Mouse (Mus musculus) CH12.LX (cell line): ENCODE results near the gene Kcnj1. TPM values are rescaled to one million over a fixed set of nuclear protein-coding genes. Genes with fewer than 3 reads are reported as not detected.
A peak's percentile ranks its signal among the peaks of the same experiment; 100 is the strongest.

ENCODE experiments used
- DNase-seq: peaks from one replicate; pipeline ENCODE4 v3.0.0-alpha.2; 2013; ENCODE audit errors: extremely low read depth
- H3K27ac ChIP-seq: 2 replicates; pipeline ENCODE4 v1.5.1; 2012; ENCODE audit warnings: low read depth, mild to moderate bottlenecking, control low read depth, moderate library complexity; ENCODE audit not compliant: insufficient read depth
- H3K27me3 ChIP-seq: replicated peaks from 2 replicates; pipeline ENCODE3; 2012; ENCODE audit warnings: inconsistent platforms
- H3K36me3 ChIP-seq, 2 experiments: replicated peaks in 1 of 2; 2 replicates each; pipeline versions ENCODE3 to v1.6.1; 2012; ENCODE audit warnings: inconsistent platforms in 1 of 2, low read length in 1 of 2, mild to moderate bottlenecking in 1 of 2, mixed read lengths in 1 of 2, moderate library complexity in 1 of 2; ENCODE audit not compliant: control insufficient read depth in 1 of 2, insufficient read depth in 1 of 2
- H3K4me1 ChIP-seq, 2 experiments: 2 replicates each; pipeline ENCODE4 v1.6.1; 2012; ENCODE audit warnings: inconsistent platforms in 1 of 2, moderate library complexity in 1 of 2; ENCODE audit not compliant: insufficient read depth in 2 of 2, control insufficient read depth in 1 of 2
- H3K4me2 ChIP-seq: 2 replicates; pipeline ENCODE4 v1.6.1; 2012; ENCODE audit warnings: low read depth, mild to moderate bottlenecking, control low read depth; ENCODE audit not compliant: poor library complexity, insufficient read depth, severe bottlenecking
- H3K4me3 ChIP-seq, 3 experiments: fragments of 150-350 bp in 1 of 3; sonication (generic) in 1 of 3; replicated peaks in 1 of 3; 2 replicates each; pipeline versions ENCODE3 to v1.5.1; 2011 to 2012; ENCODE audit warnings: low read depth in 2 of 3, low read length in 2 of 3, mild to moderate bottlenecking in 2 of 3, moderate library complexity in 2 of 3, control low read depth in 1 of 3, improper control_type of control experiment in 1 of 3, inconsistent platforms in 1 of 3, mixed read lengths in 1 of 3; ENCODE audit not compliant: poor library complexity in 1 of 3
- H3K79me2 ChIP-seq: replicated peaks from 2 replicates; pipeline ENCODE4 v1.6.1; 2012; ENCODE audit warnings: mild to moderate bottlenecking, moderate library complexity; ENCODE audit not compliant: control insufficient read depth, poor library complexity, insufficient read depth, severe bottlenecking; ENCODE audit errors: extremely low read depth
- H3K9ac ChIP-seq: 2 replicates; pipeline ENCODE4 v1.6.1; 2012; ENCODE audit warnings: low read depth, mild to moderate bottlenecking, control low read depth, moderate library complexity; ENCODE audit not compliant: insufficient read depth
- H3K9me3 ChIP-seq: replicated peaks from 2 replicates; pipeline ENCODE3; 2012; ENCODE audit warnings: low read length, inconsistent platforms, mixed read lengths
- BHLHE40 ChIP-seq: IDR thresholded peaks from 2 replicates; pipeline ENCODE4 v1.6.1; 2011; ENCODE audit warnings: mild to moderate bottlenecking, low read depth, low read length, improper control_type of control experiment
- CHD1 ChIP-seq: IDR thresholded peaks from 2 replicates; pipeline ENCODE4 v1.6.1; 2012; ENCODE audit warnings: low read depth, low read length, improper control_type of control experiment, inconsistent platforms
- CHD2 ChIP-seq: IDR thresholded peaks from 2 replicates; pipeline ENCODE4 v1.6.1; 2011; ENCODE audit warnings: low read length, improper control_type of control experiment
- CTCF ChIP-seq, 2 experiments: IDR thresholded peaks in 1 of 2; conservative IDR thresholded peaks in 1 of 2; 2 replicates each; pipeline ENCODE4 v1.5.1; 2011 to 2012; ENCODE audit warnings: low read depth in 2 of 2, low read length in 2 of 2, improper control_type of control experiment in 1 of 2, inconsistent platforms in 1 of 2, mild to moderate bottlenecking in 1 of 2, moderate library complexity in 1 of 2
- E2F4 ChIP-seq: IDR thresholded peaks from 2 replicates; pipeline ENCODE4 v1.6.1; 2011; ENCODE audit warnings: low read depth, low read length, improper control_type of control experiment; ENCODE audit not compliant: insufficient replicate concordance
- ELF1 ChIP-seq: IDR thresholded peaks from 2 replicates; pipeline ENCODE4 v1.6.1; 2014; ENCODE audit warnings: low read depth, mild to moderate bottlenecking, inconsistent platforms, low read length, improper control_type of control experiment
- EP300 ChIP-seq: IDR thresholded peaks from 2 replicates; pipeline ENCODE4 v1.6.1; 2011; ENCODE audit warnings: low read length, improper control_type of control experiment
- ETS1 ChIP-seq: conservative IDR thresholded peaks from 2 replicates; pipeline ENCODE4 v1.6.1; 2012; ENCODE audit warnings: low read depth, mild to moderate bottlenecking, inconsistent platforms, low read length, improper control_type of control experiment, moderate library complexity
- GABPA ChIP-seq: IDR thresholded peaks from 2 replicates; pipeline ENCODE4 v1.6.1; 2012; ENCODE audit warnings: low read depth, low read length, improper control_type of control experiment, inconsistent platforms; ENCODE audit not compliant: insufficient replicate concordance
- HCFC1 ChIP-seq: IDR thresholded peaks from 2 replicates; pipeline ENCODE4 v1.6.1; 2012; ENCODE audit warnings: low read depth, mild to moderate bottlenecking, inconsistent platforms, low read length, improper control_type of control experiment
- IRF4 ChIP-seq: IDR thresholded peaks from 2 replicates; pipeline ENCODE4 v1.6.1; 2014; ENCODE audit warnings: low read depth, mild to moderate bottlenecking, inconsistent platforms, low read length, improper control_type of control experiment
- JUND ChIP-seq: conservative IDR thresholded peaks from 2 replicates; pipeline ENCODE4 v1.6.1; 2011; ENCODE audit warnings: low read depth, low read length, improper control_type of control experiment
- KAT2A ChIP-seq: IDR thresholded peaks from 2 replicates; pipeline ENCODE4 v1.6.1; 2012; ENCODE audit warnings: low read length, improper control_type of control experiment, inconsistent platforms; ENCODE audit not compliant: insufficient replicate concordance
- MAFK ChIP-seq: IDR thresholded peaks from 2 replicates; pipeline ENCODE4 v1.6.1; 2011; ENCODE audit warnings: low read length, improper control_type of control experiment; ENCODE audit not compliant: insufficient replicate concordance
- MAX ChIP-seq: IDR thresholded peaks from 2 replicates; pipeline ENCODE4 v1.6.1; 2011; ENCODE audit warnings: low read length, improper control_type of control experiment
- MAZ ChIP-seq: IDR thresholded peaks from 2 replicates; pipeline ENCODE4 v1.6.1; 2012; ENCODE audit warnings: low read depth, mild to moderate bottlenecking, inconsistent platforms, low read length, improper control_type of control experiment, moderate library complexity
- MEF2A ChIP-seq: IDR thresholded peaks from 2 replicates; pipeline ENCODE4 v1.6.1; 2014; ENCODE audit warnings: low read depth, mild to moderate bottlenecking, inconsistent platforms, low read length, improper control_type of control experiment, borderline replicate concordance
- MXI1 ChIP-seq: IDR thresholded peaks from 2 replicates; pipeline ENCODE4 v1.6.1; 2011; ENCODE audit warnings: mild to moderate bottlenecking, low read depth, low read length, improper control_type of control experiment
- MYC ChIP-seq: IDR thresholded peaks from 2 replicates; pipeline ENCODE4 v1.6.1; 2011; ENCODE audit warnings: low read depth, mild to moderate bottlenecking, improper control_type of control experiment, low read length
- NELFE ChIP-seq: IDR thresholded peaks from 2 replicates; pipeline ENCODE4 v1.6.1; 2011; ENCODE audit warnings: low read depth, low read length, improper control_type of control experiment
- NRF1 ChIP-seq: IDR thresholded peaks from 2 replicates; pipeline ENCODE4 v1.6.1; 2014; ENCODE audit warnings: low read depth, mild to moderate bottlenecking, inconsistent platforms, low read length, improper control_type of control experiment, moderate library complexity
- PAX5 ChIP-seq: IDR thresholded peaks from 2 replicates; pipeline ENCODE4 v1.6.1; 2012; ENCODE audit warnings: low read length, inconsistent platforms, mixed read lengths
- POLR2A ChIP-seq: IDR thresholded peaks from 2 replicates; pipeline ENCODE4 v1.6.1; 2011; ENCODE audit warnings: low read depth, mild to moderate bottlenecking, improper control_type of control experiment, low read length
- POLR2AphosphoS2 ChIP-seq: IDR thresholded peaks from 2 replicates; pipeline ENCODE4 v1.6.1; 2011; ENCODE audit warnings: low read depth, low read length, improper control_type of control experiment
- RAD21 ChIP-seq: IDR thresholded peaks from 2 replicates; pipeline ENCODE4 v1.6.1; 2011; ENCODE audit warnings: low read depth, mild to moderate bottlenecking, low read length, improper control_type of control experiment, moderate library complexity
- RCOR1 ChIP-seq: conservative IDR thresholded peaks from 2 replicates; pipeline ENCODE4 v1.6.1; 2012; ENCODE audit warnings: low read depth, mild to moderate bottlenecking, inconsistent platforms, low read length, improper control_type of control experiment
- SIN3A ChIP-seq: IDR thresholded peaks from 2 replicates; pipeline ENCODE4 v1.6.1; 2012; ENCODE audit warnings: low read length, improper control_type of control experiment, inconsistent platforms
- SMC3 ChIP-seq: IDR thresholded peaks from 2 replicates; pipeline ENCODE4 v1.6.1; 2011; ENCODE audit warnings: low read depth, low read length, improper control_type of control experiment
- TBP ChIP-seq: conservative IDR thresholded peaks from 2 replicates; pipeline ENCODE4 v1.6.1; 2011; ENCODE audit warnings: low read depth, low read length, improper control_type of control experiment
- TCF12 ChIP-seq: IDR thresholded peaks from 2 replicates; pipeline ENCODE4 v1.6.1; 2014; ENCODE audit warnings: low read depth, mild to moderate bottlenecking, inconsistent platforms, low read length, improper control_type of control experiment
- USF1 ChIP-seq: IDR thresholded peaks from 2 replicates; pipeline ENCODE4 v1.6.1; 2014; ENCODE audit warnings: low read depth, mild to moderate bottlenecking, inconsistent platforms, low read length, improper control_type of control experiment
- USF2 ChIP-seq: conservative IDR thresholded peaks from 2 replicates; pipeline ENCODE4 v1.6.1; 2011; ENCODE audit warnings: low read depth, low read length, improper control_type of control experiment
- ZC3H11A ChIP-seq: IDR thresholded peaks from 2 replicates; pipeline ENCODE4 v1.6.1; 2012; ENCODE audit warnings: low read depth, mild to moderate bottlenecking, inconsistent platforms, low read length, improper control_type of control experiment
- ZKSCAN1 ChIP-seq: IDR thresholded peaks from 2 replicates; pipeline ENCODE4 v1.6.1; 2012; ENCODE audit warnings: low read depth, inconsistent platforms, low read length, improper control_type of control experiment, borderline replicate concordance
- ZMIZ1 ChIP-seq: IDR thresholded peaks from 2 replicates; pipeline ENCODE4 v1.6.1; 2012; ENCODE audit warnings: low read depth, mild to moderate bottlenecking, inconsistent platforms, low read length, improper control_type of control experiment
- ZNF384 ChIP-seq: IDR thresholded peaks from 2 replicates; pipeline ENCODE4 v1.6.1; 2012; ENCODE audit warnings: low read depth, low read length, improper control_type of control experiment, inconsistent platforms
- dilution Hi-C: fragments of 300-500 bp; cut with MboI; formaldehyde crosslinking; loops from 2 replicates; pipeline ENCODE4 v1.14.3; 2020; ENCODE audit warnings: low sequenced_read_pairs; ENCODE audit not compliant: extremely low pct_unique_long_range_greater_than_20kb, extremely low pct_ligation_motif_present
- in situ Hi-C: fragments of 300-500 bp; cut with MboI; formaldehyde crosslinking; loops from 3 replicates; pipeline ENCODE4 v1.14.3; 2019; ENCODE audit warnings: low sequenced_read_pairs, low pct_ligation_motif_present, low pct_unique_long_range_greater_than_20kb, mixed read lengths
- polyA plus RNA-seq: library from polyadenylated mRNA; unstranded; fragments of >175 nt; gene quantifications from 2 replicates; pipeline ENCODE4 v1.2.1, GENCODE M21; 2012; ENCODE audit warnings: low read depth; ENCODE audit not compliant: insufficient read length
- total RNA-seq, 2 experiments: library from RNA; depleted of rRNA; stranded (reverse); fragments of 300-350 nt in 1 of 2; fragments of >200 nt in 1 of 2; gene quantifications; 2 replicates each; pipeline ENCODE4 v1.2.3; 2012 to 2014

The Kcnj1 gene
- total and polyA plus RNA-seq, 3 experiments = 0.07 to 0.11 TPM; not detected in 1

DNA sequence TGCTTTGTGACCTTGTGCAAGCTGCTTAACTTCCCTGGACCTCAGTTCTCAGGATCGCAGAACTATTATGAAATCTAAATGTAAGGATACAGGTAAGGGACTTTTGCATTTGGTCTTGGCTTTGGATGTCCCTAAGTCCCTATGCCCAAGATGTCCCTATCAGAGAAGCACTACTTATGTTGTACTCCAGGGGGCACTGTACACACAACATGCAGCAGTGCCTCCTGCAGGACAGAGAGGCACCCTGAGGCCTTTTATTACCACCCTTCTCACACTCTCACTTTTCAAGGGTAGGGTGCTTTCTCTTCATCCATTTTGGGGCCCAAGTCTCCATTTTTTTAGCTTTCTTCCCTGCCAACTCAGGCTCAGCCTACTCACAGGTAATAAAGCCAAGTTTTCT, 15.8 kb downstream of the Kcnj1 start:
- Histone ChIP-seq H3K4me3 (no peak overlapping the region), H3K27me3 (no peaks in the 10 kb centered on the region), H3K27ac (no peak overlapping the region), H3K4me1 (peaks cover 16 to 36% of the 10 kb centered on the region in 2 experiments), H3K36me3 (no peaks in the 10 kb centered on the region), H3K4me2 (no peak overlapping the region), H3K9ac (no peak overlapping the region)
- dilution Hi-C loops = no loop called here
- in situ Hi-C loops = no loop called here
- TF ChIP-seq ETS1 = no peak
- no peak for TF ChIP-seq SIN3A
- no peak for TF ChIP-seq MAZ
- TF ChIP-seq ZMIZ1 = no peak
- no peak for TF ChIP-seq TBP
- TF ChIP-seq TCF12 = 0 out of 2 replicates have a peak, but pooled peaks have one; percentile 37
- no peak for TF ChIP-seq MXI1
- TF ChIP-seq USF1 = no peak
- TF ChIP-seq ELF1 = no peak
- TF ChIP-seq RCOR1 = no peak
- no peak for TF ChIP-seq ZNF384
- 0 out of 2 replicates have a peak, but pooled peaks have one; percentile 23 for TF ChIP-seq JUND
- TF ChIP-seq ZKSCAN1 = no peak
- peak; percentile 77 to 100 for TF ChIP-seq CTCF (conservative IDR thresholded peaks at IDR 0.05 in 1 of 2, IDR thresholded peaks at IDR 0.05 in 1 of 2; ENCODE audit: low read depth in 2 of 2, low read length in 2 of 2)
- no peak for TF ChIP-seq BHLHE40
- TF ChIP-seq HCFC1 = no peak
- TF ChIP-seq MEF2A = no peak
- TF ChIP-seq MAFK = no peak
- no peak for TF ChIP-seq MAX
- TF ChIP-seq NELFE = peak; percentile 85; the same call in 1 of the 2 replicates
- TF ChIP-seq CHD1 = no peak
- no peak for TF ChIP-seq E2F4
- no peak for TF ChIP-seq KAT2A
- TF ChIP-seq ZC3H11A = no peak
- no peak for TF ChIP-seq MYC
- TF ChIP-seq POLR2AphosphoS2 = no peak
- peak; percentile 40; the same call in 1 of the 2 replicates for TF ChIP-seq IRF4
- TF ChIP-seq SMC3 = peak; percentile 82
- TF ChIP-seq EP300 = no peak
- no peak for TF ChIP-seq NRF1
- no peak for TF ChIP-seq PAX5
- TF ChIP-seq RAD21 = peak; percentile 60
- no peak for TF ChIP-seq POLR2A
- no peak for TF ChIP-seq CHD2
- no peak for TF ChIP-seq USF2
- TF ChIP-seq GABPA = no peak
- TF ChIP-seq, all 38 proteins: peak for 7
- peak; percentile 73 for DNase-seq
- Histone ChIP-seq H3K9me3 (no peaks in the 10 kb centered on the region), H3K79me2 (no peaks in the 10 kb centered on the region)
